Mouse (Mus musculus): Measurements from ENCODE around the gene Vwa7.

DNA sequence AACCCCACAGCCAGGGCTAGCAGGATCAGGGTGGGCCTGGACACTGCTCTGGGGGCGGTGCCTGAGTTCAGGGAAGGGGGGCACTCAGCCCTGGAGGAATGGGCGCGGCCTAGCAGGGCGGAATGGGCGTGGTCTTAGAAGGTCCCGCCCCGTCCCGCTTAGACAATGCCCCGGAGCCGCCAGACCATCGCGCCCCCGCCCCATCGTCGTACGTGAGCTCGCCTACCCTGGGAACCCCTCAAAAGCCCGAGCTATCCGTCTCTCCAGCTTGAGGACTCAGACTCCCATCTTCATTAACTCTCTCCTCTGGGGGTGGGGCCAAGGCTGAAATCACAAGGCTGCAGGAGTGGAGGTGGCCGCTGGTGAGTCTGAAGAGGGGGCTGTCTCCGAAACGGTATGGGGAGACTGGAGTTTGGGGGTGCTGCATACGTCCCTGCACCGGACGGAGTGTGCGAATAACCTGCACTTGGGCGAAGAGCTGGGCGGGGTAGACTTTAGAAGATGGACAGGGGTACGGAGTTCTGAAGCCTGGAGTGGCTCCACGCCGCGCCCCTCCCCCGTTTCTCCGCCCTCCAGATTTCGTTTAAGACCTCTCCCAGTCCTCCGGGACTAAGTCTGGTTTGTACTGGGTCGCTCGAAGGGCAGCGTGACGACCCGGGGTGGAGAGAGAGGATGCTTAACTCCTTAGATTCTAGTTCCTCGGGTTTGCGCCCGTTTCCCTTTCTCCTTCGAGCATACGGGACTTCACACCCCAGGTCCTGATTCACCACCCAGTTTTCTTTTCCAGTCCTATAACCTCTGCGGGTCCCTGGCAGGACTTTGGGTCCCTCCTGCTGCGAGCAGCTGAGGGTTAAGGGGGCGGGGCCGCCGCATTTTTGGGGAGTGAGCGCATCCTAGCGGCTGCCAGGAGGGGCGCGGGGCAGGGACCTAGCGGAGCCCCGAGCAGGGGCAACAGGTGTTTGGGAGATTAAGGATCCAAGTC lies 42.8 kb downstream of the Vwa7 start, which contains the start of gene Ddah2:
- TF ChIP-seq CTCF (conservative IDR thresholded peaks at IDR 0.05; ENCODE audit: low read length) (peak; percentile 35), POU5F1 (IDR thresholded peaks at IDR 0.05; ENCODE audit: borderline replicate concordance, low read length) (no peak), NANOG (IDR thresholded peaks at IDR 0.05; ENCODE audit: borderline replicate concordance, low read length) (no peak)

Measured in E14TG2a.4 (cell line).